Mouse (Mus musculus): ENCODE results near the gene Camta1. TPM values are rescaled to one million over a fixed set of nuclear protein-coding genes. Genes with fewer than 3 reads are reported as not detected.

The Camta1 gene
- polyA plus RNA-seq, 1 experiment = 155 TPM

DNA sequence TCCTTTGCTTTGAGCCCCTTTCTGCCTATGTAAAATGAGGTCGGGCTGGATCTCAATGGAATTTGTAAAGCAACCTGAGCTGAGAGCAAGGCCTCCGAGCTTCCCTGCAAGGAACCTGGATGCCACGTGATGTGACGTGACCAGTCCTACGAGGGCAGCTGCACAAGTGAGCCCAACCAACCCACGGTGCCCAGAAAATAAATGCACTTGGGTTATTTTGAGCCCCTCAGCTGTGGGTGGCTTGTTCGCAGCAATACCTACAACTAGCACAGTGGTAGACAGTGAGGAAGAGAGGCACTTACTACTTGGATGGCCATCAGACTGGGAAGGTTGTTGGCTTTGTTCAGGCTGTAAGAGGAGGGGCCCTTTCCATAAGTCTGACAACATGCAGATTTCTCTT lies 747.1 kb downstream of the Camta1 start:
- WGBS = 89% methylated on average over 7 of the region's 7 CpGs
- Histone ChIP-seq H3K4me3 (replicated peaks; ENCODE audit: insufficient read depth, low read depth, low read length) (no peak overlapping the region), H3K27me3 (ENCODE audit: control insufficient read depth, insufficient read depth, low read length) (no peaks in the 10 kb centered on the region), H3K4me1 (ENCODE audit: control insufficient read depth, insufficient read depth, low read length) (no peaks in the 10 kb centered on the region), H3K27ac (ENCODE audit: insufficient read depth, low read length) (no peak overlapping the region)
- TF ChIP-seq POLR2A (IDR thresholded peaks at IDR 0.05; ENCODE audit: borderline replicate concordance, insufficient read depth, low read length) (no peak), CTCF (IDR thresholded peaks at IDR 0.05; ENCODE audit: borderline replicate concordance, insufficient read depth, low read depth, low read length) (no peak)
- no peak for DNase-seq

- no peaks in the 10 kb centered on the region for H3K27me3 ChIP-seq (ENCODE audit: control insufficient read depth, insufficient read depth, low read length)
- DNase-seq = no peak
- no peak overlapping the region for H3K4me3 ChIP-seq (replicated peaks; ENCODE audit: insufficient read depth, low read depth, low read length)
- no peaks in the 10 kb centered on the region for H3K4me1 ChIP-seq (ENCODE audit: control insufficient read depth, insufficient read depth, low read length)
- no peak overlapping the region for H3K27ac ChIP-seq (ENCODE audit: insufficient read depth, low read length)
- TF ChIP-seq POLR2A (IDR thresholded peaks at IDR 0.05; ENCODE audit: borderline replicate concordance, insufficient read depth, low read length) = no peak
- TF ChIP-seq CTCF (IDR thresholded peaks at IDR 0.05; ENCODE audit: borderline replicate concordance, insufficient read depth, low read depth, low read length) = no peak
- WGBS = 75% methylated on average over 8 of the region's 8 CpGs
Observed at GRCm38 (mm10) chr4:151111226-151111625, 750.5 kb downstream of the Camta1 start.

DNA sequence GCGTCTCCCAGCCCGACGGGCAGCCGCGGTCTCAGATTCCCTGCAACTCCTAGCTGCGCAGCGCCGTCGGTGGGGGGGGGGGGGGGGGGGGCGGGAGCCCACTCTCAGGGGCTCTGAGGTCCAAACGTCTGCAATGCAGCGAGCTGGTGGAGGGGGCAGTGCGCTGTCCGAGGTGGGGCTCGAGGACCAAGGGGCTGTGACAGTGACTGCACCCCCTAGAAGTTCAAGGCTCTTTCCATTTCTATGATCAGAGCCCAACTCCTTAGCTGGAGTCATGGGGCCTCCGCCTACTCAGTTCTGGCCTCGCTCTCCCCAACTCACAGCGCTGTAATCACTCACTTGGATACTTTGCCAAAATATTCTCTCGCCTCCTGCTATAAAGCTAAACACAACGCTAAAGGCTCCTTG lies 752.8 kb downstream of the Camta1 start:
- DNase-seq = no peak
- Histone ChIP-seq H3K27me3 (ENCODE audit: control insufficient read depth, insufficient read depth, low read length) (no peaks in the 10 kb centered on the region), H3K4me1 (ENCODE audit: control insufficient read depth, insufficient read depth, low read length) (peaks cover 11% of the 10 kb centered on the region; the same call in 1 of the 2 replicates), H3K4me3 (replicated peaks; ENCODE audit: insufficient read depth, low read depth, low read length) (peak overlapping the region; percentile 58), H3K27ac (ENCODE audit: insufficient read depth, low read length) (no peak overlapping the region)
- under 1% methylated on average over 18 of the region's 20 CpGs for WGBS
- TF ChIP-seq POLR2A (IDR thresholded peaks at IDR 0.05; ENCODE audit: borderline replicate concordance, insufficient read depth, low read length) = no peak
- TF ChIP-seq CTCF (IDR thresholded peaks at IDR 0.05; ENCODE audit: borderline replicate concordance, insufficient read depth, low read depth, low read length) = no peak

- Histone ChIP-seq H3K27ac (ENCODE audit: insufficient read depth, low read length) (peak overlapping the region; percentile 54), H3K4me3 (replicated peaks; ENCODE audit: insufficient read depth, low read depth, low read length) (peak overlapping the region; percentile 79), H3K4me1 (ENCODE audit: control insufficient read depth, insufficient read depth, low read length) (peaks cover 15% of the 10 kb centered on the region), H3K27me3 (ENCODE audit: control insufficient read depth, insufficient read depth, low read length) (no peaks in the 10 kb centered on the region)
- WGBS = under 1% methylated on average over 101 of the region's 101 CpGs
- TF ChIP-seq POLR2A (IDR thresholded peaks at IDR 0.05; ENCODE audit: borderline replicate concordance, insufficient read depth, low read length) = peak; percentile 53
- TF ChIP-seq CTCF (IDR thresholded peaks at IDR 0.05; ENCODE audit: borderline replicate concordance, insufficient read depth, low read depth, low read length) = no peak
- peak; percentile 92 to 95 for DNase-seq
Observed at GRCm38 (mm10) chr4:151108028-151108771, 753.5 kb downstream of the Camta1 start.

GRCm38 (mm10) chr4:151107131-151108001 lies 754.3 kb downstream of the Camta1 start:
- H3K27ac ChIP-seq (ENCODE audit: insufficient read depth, low read length) = peak overlapping the region; percentile 54
- peaks cover 23% of the 10 kb centered on the region for H3K4me1 ChIP-seq (ENCODE audit: control insufficient read depth, insufficient read depth, low read length)
- peak; percentile 68 to 74 for DNase-seq
- peak overlapping the region; percentile 79 for H3K4me3 ChIP-seq (replicated peaks; ENCODE audit: insufficient read depth, low read depth, low read length)
- 1% methylated on average over 60 of the region's 60 CpGs for WGBS
- no peaks in the 10 kb centered on the region for H3K27me3 ChIP-seq (ENCODE audit: control insufficient read depth, insufficient read depth, low read length)
- no peak for TF ChIP-seq CTCF (IDR thresholded peaks at IDR 0.05; ENCODE audit: borderline replicate concordance, insufficient read depth, low read depth, low read length)
- 0 out of 2 replicates have a peak, but pooled peaks have one; percentile 10 for TF ChIP-seq POLR2A (IDR thresholded peaks at IDR 0.05; ENCODE audit: borderline replicate concordance, insufficient read depth, low read length)

- peak; percentile 27 to 31 for DNase-seq
- TF ChIP-seq POLR2A (IDR thresholded peaks at IDR 0.05; ENCODE audit: borderline replicate concordance, insufficient read depth, low read length) (no peak), CTCF (IDR thresholded peaks at IDR 0.05; ENCODE audit: borderline replicate concordance, insufficient read depth, low read depth, low read length) (no peak)
- peaks cover 32% of the 10 kb centered on the region for H3K4me1 ChIP-seq (ENCODE audit: control insufficient read depth, insufficient read depth, low read length)
- peak overlapping the region; percentile 79 for H3K4me3 ChIP-seq (replicated peaks; ENCODE audit: insufficient read depth, low read depth, low read length)
- no peaks in the 10 kb centered on the region for H3K27me3 ChIP-seq (ENCODE audit: control insufficient read depth, insufficient read depth, low read length)
- 4% methylated on average over 10 of the region's 10 CpGs for WGBS
- no peak overlapping the region for H3K27ac ChIP-seq (ENCODE audit: insufficient read depth, low read length)
Observed at GRCm38 (mm10) chr4:151106468-151106867, 755.2 kb downstream of the Camta1 start.

- 9% methylated on average over 6 of the region's 6 CpGs for WGBS
- peak overlapping the region; percentile 26 for H3K4me3 ChIP-seq (replicated peaks; ENCODE audit: insufficient read depth, low read depth, low read length)
- H3K4me1 ChIP-seq (ENCODE audit: control insufficient read depth, insufficient read depth, low read length) = peaks cover 34% of the 10 kb centered on the region
- TF ChIP-seq CTCF (IDR thresholded peaks at IDR 0.05; ENCODE audit: borderline replicate concordance, insufficient read depth, low read depth, low read length) = no peak
- H3K27ac ChIP-seq (ENCODE audit: insufficient read depth, low read length) = no peak overlapping the region
- DNase-seq = peak in 1 of 2 experiments; percentile 43
- H3K27me3 ChIP-seq (ENCODE audit: control insufficient read depth, insufficient read depth, low read length) = no peaks in the 10 kb centered on the region
Observed at GRCm38 (mm10) chr4:151105886-151106285, 755.8 kb downstream of the Camta1 start.
